ENCODE assay signal across 7 mouse cellular contexts in the genomic region with DNA sequence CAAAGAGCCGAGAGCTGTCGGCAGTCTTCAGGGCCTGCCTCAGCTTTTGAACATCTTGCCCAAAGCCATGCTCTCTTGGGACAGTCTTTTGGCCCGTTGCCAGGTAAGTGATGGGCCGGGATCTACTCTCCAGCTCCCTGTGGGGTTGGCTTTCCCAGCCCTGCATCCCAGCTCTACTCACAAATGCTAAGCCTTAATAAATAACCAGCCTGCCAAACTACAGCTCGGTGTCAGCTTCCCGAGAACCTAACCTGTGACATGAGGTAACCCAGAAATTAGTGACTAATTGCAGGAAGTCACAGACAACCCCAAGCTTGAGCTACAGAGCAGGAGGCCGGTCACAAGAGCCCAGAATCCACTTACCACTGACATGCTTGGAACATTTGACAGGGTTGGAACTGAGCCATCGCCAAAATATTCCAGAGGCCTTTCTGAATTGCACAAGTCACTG.
DNase-seq lines count a peak whose midpoint lies in the region; ATAC-seq and TF ChIP-seq lines count a peak whose summit lies in the region.

No protein-coding gene starts in this region.

- intact Hi-C loops in heart, postnatal 10 days (cut with DNase I), result no loop called here

- H3K27me3 ChIP-seq in cerebellum, adult 2 months (ENCODE audit: control insufficient read depth, insufficient read depth, low read length), result no peaks in the 10 kb centered on the region
- H3K27me3 ChIP-seq in lung, embryonic 16.5 days (ENCODE audit: control insufficient read depth, insufficient read depth, low read depth, low read length), result no peaks in the 10 kb centered on the region

- no peak overlapping the region for H3K27ac ChIP-seq in cerebellum, adult 2 months (ENCODE audit: insufficient read depth, low read length)
- no peak overlapping the region for H3K27ac ChIP-seq in lung, embryonic 16.5 days (ENCODE audit: low read length)

- peak; percentile 80 for ATAC-seq in lung, embryonic 16.5 days (ENCODE audit: low read depth)
- no peak for ATAC-seq in megakaryocyte-erythroid progenitor cell, adult 5-6 weeks (replicated peaks; ENCODE audit: low FRiP score, low TSS enrichment, poor library complexity, severe bottlenecking)

- no peak overlapping the region for H3K9ac ChIP-seq in lung, embryonic 16.5 days (ENCODE audit: low read length)

- no peak for TF ChIP-seq POLR2A in cerebellum, adult 2 months (IDR thresholded peaks at IDR 0.05; ENCODE audit: borderline replicate concordance, insufficient read depth, low read length)

- 22% methylated on average over 8 of the region's 8 CpGs for WGBS in cerebellum, adult 2 months
- WGBS in lung, embryonic 16.5 days, result 46% methylated on average over 8 of the region's 8 CpGs

- H3K9me3 ChIP-seq in lung, embryonic 16.5 days (ENCODE audit: control insufficient read depth, low read length), result no peaks in the 10 kb centered on the region

- no peak for TF ChIP-seq CTCF in cerebellum, adult 2 months (IDR thresholded peaks at IDR 0.05; ENCODE audit: borderline replicate concordance, insufficient read depth, low read depth, low read length)

- peak; percentile 25 to 40 for DNase-seq in right cerebral cortex, postnatal 10 days (ENCODE audit: low spot score in 2 of 2)
- no peak for DNase-seq in right cerebral cortex, adult 2 months (ENCODE audit: low spot score in 2 of 2)
- peak; percentile 41 to 55 for DNase-seq in cerebellum, adult 2 months
- peak; percentile 59 for DNase-seq in heart, postnatal 10 days
- DNase-seq in left cerebral cortex, adult 11 months (ENCODE audit: low spot score), result no peak

- 0 out of 2 replicates have a peak, but pooled peaks cover 3% of the 10 kb centered on the region for H3K4me1 ChIP-seq in cerebellum, adult 2 months (ENCODE audit: control insufficient read depth, insufficient read depth, low read length)
- no peaks in the 10 kb centered on the region; the same call in 1 of the 2 replicates for H3K4me1 ChIP-seq in lung, embryonic 16.5 days (replicated peaks; ENCODE audit: control insufficient read depth, insufficient read depth, low read length)

- no peak overlapping the region for H3K4me2 ChIP-seq in lung, embryonic 16.5 days (ENCODE audit: low read depth, low read length)

- H3K36me3 ChIP-seq in lung, embryonic 16.5 days (ENCODE audit: control insufficient read depth, insufficient read depth, low read length), result no peaks in the 10 kb centered on the region

- H3K4me3 ChIP-seq in cerebellum, adult 2 months (replicated peaks; ENCODE audit: insufficient read depth, low read depth, low read length), result no peak overlapping the region
- no peak overlapping the region for H3K4me3 ChIP-seq in lung, embryonic 16.5 days (ENCODE audit: low read length)

Comparison
In these comparisons a context has a peak if more than half of its experiments do, and no peak if none do; other contexts are left out.
1. DNase-seq: peak in right cerebral cortex, postnatal 10 days (2 of 2), cerebellum, adult 2 months (2 of 2) and heart, postnatal 10 days (2 of 2); none in right cerebral cortex, adult 2 months (0 of 2) and left cerebral cortex, adult 11 months (single experiment).